Mouse (Mus musculus): ENCODE measurements around the gene Gan.
A peak's percentile ranks its signal among the peaks of the same experiment; 100 is the strongest.

Gan gene

GRCm38 (mm10) chr8:117200803-117201202 lies 42.9 kb downstream of the Gan start:
- no peak for DNase-seq (ENCODE audit: low spot score in 2 of 2)

- no peak for DNase-seq (ENCODE audit: low spot score in 2 of 2)
These were observed 43.5 kb downstream of the Gan start for GRCm38 (mm10) chr8:117201221-117202017.

- DNase-seq (ENCODE audit: low spot score in 2 of 2), result no peak
These were observed 45.1 kb downstream of the Gan start for GRCm38 (mm10) chr8:117203085-117203484.

GRCm38 (mm10) chr8:117205884-117206283 lies 47.9 kb downstream of the Gan start:
- DNase-seq (ENCODE audit: low spot score in 2 of 2), result no peak

GRCm38 (mm10) chr8:117206636-117207035 lies 48.7 kb downstream of the Gan start:
- no peak for DNase-seq (ENCODE audit: low spot score in 2 of 2)

GRCm38 (mm10) chr8:117209150-117209549 lies 51.2 kb downstream of the Gan start:
- no peak for DNase-seq (ENCODE audit: low spot score in 2 of 2)

- no peak for DNase-seq (ENCODE audit: low spot score in 2 of 2)
These were observed 54.2 kb downstream of the Gan start for GRCm38 (mm10) chr8:117212100-117212499.

GRCm38 (mm10) chr8:117217724-117218123 lies 59.8 kb downstream of the Gan start:
- no peak for DNase-seq (ENCODE audit: low spot score in 2 of 2)

GRCm38 (mm10) chr8:117222396-117222795 lies 64.5 kb downstream of the Gan start:
- no peak for DNase-seq (ENCODE audit: low spot score in 2 of 2)

GRCm38 (mm10) chr8:117224630-117225029 lies 66.7 kb downstream of the Gan start:
- peak; percentile 64 to 69 for DNase-seq (ENCODE audit: low spot score in 2 of 2)

GRCm38 (mm10) chr8:117226306-117226705 lies 68.4 kb downstream of the Gan start:
- DNase-seq (ENCODE audit: low spot score in 2 of 2), result no peak

GRCm38 (mm10) chr8:117227339-117227738 lies 69.4 kb downstream of the Gan start:
- DNase-seq (ENCODE audit: low spot score in 2 of 2), result no peak

- DNase-seq (ENCODE audit: low spot score in 2 of 2), result no peak
These were observed 75.3 kb downstream of the Gan start for GRCm38 (mm10) chr8:117233199-117233598.

- DNase-seq (ENCODE audit: low spot score in 2 of 2), result no peak
These were observed 78.6 kb downstream of the Gan start for GRCm38 (mm10) chr8:117236531-117236930.

- DNase-seq (ENCODE audit: low spot score in 2 of 2), result no peak
These were observed 82.4 kb downstream of the Gan start for GRCm38 (mm10) chr8:117240326-117240725.

- no peak for DNase-seq (ENCODE audit: low spot score in 2 of 2)
These were observed 83.0 kb downstream of the Gan start for GRCm38 (mm10) chr8:117240841-117241494.

GRCm38 (mm10) chr8:117241848-117242247 lies 83.9 kb downstream of the Gan start:
- DNase-seq (ENCODE audit: low spot score in 2 of 2), result no peak

GRCm38 (mm10) chr8:117242286-117242685 lies 84.4 kb downstream of the Gan start:
- no peak for DNase-seq (ENCODE audit: low spot score in 2 of 2)

GRCm38 (mm10) chr8:117244601-117245000 lies 86.7 kb downstream of the Gan start:
- no peak for DNase-seq (ENCODE audit: low spot score in 2 of 2)

- DNase-seq (ENCODE audit: low spot score in 2 of 2), result no peak
These were observed 90.4 kb downstream of the Gan start for GRCm38 (mm10) chr8:117248341-117248740.

- DNase-seq (ENCODE audit: low spot score in 2 of 2), result no peak
These were observed 93.2 kb downstream of the Gan start for GRCm38 (mm10) chr8:117251086-117251681.

- no peak for DNase-seq (ENCODE audit: low spot score in 2 of 2)
These were observed 94.7 kb downstream of the Gan start for GRCm38 (mm10) chr8:117252650-117253049.

Measured in right cerebral cortex, postnatal 36 days (tissue).